Mouse (Mus musculus) left cerebral cortex, adult 11 months (tissue): Measurements from ENCODE around the gene Ctu2.

ENCODE experiments used
- DNase-seq: peaks from one replicate; pipeline ENCODE4 v3.0.0; 2022; ENCODE audit warnings: low spot score

The Ctu2 gene

GRCm38 (mm10) chr8:122445203-122445602, 30.7 kb upstream of the Ctu2 start:
- DNase-seq: no peak

- no peak for DNase-seq
These were observed 24.7 kb upstream of the Ctu2 start for GRCm38 (mm10) chr8:122451161-122451703.

GRCm38 (mm10) chr8:122452154-122452553, 23.8 kb upstream of the Ctu2 start:
- DNase-seq: no peak

- DNase-seq: no peak
These were observed 21.5 kb upstream of the Ctu2 start for GRCm38 (mm10) chr8:122454409-122454808.

- no peak for DNase-seq
These were observed 18.8 kb upstream of the Ctu2 start for GRCm38 (mm10) chr8:122457171-122457570.

DNA sequence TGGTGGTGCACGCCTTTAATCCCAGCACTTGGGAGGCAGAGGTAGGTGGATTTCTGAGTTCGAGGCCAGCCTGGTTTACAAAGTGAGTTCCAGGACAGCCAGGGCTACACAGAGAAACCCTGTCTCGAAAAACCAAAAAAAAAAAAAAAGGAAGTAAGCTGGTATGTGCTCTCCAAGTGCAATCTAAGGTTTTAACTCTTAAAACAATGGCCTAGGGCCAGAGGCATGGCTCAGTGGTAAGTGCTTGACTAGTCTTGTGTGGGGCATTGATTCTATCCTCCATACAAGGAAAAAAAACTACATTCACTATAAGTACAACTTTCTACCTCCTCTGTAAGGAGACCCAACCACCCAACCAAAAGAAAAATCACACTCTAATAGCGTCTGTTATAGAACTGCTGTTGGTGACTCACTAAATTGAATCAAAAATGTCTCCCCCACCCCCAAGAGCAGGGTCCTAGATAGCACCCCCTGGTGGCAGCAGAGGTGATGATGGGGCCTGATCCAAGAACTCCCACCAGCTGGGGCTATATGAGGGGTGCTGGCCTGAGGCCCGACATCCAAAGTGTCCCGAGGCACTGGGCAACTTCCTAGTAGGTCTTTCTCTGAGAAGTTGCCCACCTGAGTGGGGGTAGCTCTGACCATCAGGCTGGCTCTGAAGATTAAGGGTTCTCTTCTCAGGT, 16.6 kb upstream of the Ctu2 start:
- DNase-seq: no peak

DNA sequence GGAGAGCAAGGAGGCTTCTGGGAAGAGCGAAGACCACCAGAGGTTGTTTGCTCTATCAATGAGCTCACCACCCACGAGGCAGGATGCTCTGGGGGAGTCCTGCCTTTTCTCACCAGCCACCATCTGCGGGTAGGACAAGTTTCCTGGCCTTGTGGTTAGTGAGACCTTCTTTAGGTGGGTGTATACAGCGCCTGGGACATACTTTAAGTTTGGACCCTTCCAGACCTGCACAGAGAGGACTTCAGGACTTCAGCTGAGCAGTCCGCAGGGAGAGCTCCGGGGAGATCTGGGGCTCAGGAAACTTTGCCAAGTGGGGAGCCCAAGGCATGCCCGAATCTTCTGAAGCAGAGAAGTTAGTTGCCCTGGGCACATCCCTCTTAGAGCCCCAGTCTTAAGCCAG, 16.0 kb upstream of the Ctu2 start:
- DNase-seq: no peak

GRCm38 (mm10) chr8:122460524-122461472, 15.1 kb upstream of the Ctu2 start, which contains the start of gene Snai3:
TSS of gene Snai3 (minus strand) at chr8:122460733.
- DNase-seq: no peak

DNA sequence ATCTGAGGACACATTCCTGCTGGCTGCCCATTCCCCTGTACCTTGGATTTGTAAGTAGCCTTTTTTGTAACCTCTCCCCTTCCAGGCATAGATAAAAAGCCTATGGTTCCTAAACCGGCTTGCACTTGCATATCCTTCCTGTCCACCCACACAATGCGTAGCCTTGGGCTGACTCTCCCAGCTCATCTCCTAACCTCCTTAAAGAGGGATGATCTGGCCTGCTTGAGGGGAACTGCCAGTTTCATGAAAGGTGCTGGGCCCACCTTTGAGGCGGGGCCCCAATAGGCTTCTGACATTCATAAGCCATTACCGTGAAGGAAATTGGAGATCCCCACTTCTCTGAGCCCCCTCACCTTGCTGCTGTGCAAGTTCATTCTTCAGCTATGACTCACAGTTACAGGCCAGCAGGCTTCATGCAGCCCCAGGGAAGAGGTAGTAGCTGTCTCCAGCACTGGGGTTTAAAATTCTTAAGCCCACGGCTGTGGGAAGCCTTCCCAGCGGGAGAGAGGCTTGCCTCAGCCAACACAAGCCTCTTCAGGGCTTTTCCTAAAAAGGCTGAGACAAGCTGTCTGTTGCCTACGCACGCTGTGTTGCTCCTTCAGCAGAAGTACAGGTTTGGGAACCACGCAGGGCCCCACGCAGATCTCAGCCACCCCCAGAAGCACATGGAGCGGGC, 14.3 kb upstream of the Ctu2 start:
- DNase-seq: peak; percentile 64

GRCm38 (mm10) chr8:122462510-122462909, 13.4 kb upstream of the Ctu2 start:
- DNase-seq: no peak

DNA sequence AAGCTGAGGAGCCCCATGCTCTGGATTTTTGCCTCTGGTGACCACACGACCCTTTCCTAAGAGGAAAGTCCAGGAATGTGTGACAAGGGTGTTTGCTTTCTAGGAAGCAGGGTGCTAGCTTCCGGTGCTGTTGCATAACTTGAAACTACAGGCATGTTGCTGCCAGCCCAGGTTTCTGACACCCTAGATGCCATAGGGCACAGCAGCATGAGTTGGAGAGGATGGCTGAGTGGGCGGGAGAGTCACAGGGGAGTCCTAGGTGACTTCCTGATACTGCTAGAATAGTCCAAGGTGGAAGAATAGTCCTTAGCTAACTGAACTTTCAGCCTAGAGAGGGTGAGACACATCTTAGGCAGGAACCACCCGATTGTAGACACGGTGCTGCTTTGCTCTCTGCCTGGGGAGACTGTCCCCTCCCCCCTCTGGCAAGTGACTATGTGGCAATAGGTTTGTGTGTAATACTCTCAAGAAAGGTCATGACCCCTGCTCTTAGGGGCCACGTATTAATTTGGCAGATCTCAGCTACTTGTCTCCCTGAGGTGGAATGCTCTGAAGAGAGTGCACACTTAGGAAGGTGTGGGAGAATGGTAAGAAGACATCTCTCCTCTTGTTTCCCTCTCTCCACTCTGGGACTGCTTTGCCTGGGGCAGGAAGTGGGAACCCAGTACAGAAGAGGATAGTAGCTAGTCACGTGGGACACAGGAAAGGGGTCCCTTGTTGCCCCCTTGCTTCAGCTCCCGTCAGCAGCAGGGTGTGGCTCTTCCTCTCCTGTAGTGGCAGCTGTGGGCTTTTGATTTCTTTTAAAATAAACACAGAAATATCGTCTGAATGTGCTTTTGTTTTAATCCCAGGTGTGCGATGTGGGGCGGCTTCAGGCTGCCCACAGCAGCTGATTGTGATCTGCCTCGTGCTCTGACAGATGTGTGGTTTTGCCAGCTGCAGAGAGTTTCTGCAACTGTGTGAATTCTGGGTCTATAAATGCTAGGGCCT, 12.0 kb upstream of the Ctu2 start:
- no peak for DNase-seq

GRCm38 (mm10) chr8:122464985-122465384, 11.0 kb upstream of the Ctu2 start:
- DNase-seq: no peak

- DNase-seq: no peak
These were observed 8.1 kb upstream of the Ctu2 start for GRCm38 (mm10) chr8:122467816-122468215.

DNA sequence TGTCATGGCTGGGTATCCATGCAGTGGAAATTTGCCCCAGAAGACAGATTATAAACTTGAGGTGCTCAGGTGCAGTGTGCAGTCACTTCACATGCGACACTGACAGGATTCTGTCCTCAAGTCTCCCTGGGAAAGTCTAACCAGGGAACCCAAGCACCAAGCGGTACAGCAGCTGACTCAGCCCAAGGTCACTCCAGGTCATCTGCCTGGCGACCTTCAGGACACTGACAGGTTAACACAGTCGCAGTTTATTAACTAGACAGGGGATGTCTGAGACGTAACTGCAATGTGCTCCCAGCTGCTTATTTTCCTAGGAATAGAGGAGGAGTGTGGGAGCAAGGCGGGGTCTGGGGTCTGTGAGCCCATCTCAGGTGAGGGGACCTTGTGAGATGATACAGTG, 6.5 kb upstream of the Ctu2 start:
- DNase-seq: no peak

DNA sequence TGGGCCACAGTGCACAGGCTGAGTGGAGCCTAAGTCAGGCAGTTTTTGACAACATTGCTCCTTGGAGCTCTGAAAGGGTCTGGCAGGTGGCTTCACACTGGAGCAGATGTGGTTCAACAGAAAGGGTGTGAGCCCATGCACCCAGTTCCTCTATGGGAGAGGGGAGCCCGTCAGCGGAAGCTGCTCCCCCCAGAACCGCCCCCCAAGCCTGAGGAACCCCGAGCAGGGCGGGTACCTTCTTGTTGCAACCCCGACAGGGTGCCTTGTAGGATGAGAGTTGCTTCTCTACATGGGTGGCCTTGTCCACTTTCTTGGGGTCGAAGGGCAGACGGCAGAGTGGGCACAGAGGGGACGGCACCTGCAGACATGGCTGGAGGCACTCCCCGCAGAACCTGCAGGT, 6.0 kb upstream of the Ctu2 start:
- no peak for DNase-seq

DNA sequence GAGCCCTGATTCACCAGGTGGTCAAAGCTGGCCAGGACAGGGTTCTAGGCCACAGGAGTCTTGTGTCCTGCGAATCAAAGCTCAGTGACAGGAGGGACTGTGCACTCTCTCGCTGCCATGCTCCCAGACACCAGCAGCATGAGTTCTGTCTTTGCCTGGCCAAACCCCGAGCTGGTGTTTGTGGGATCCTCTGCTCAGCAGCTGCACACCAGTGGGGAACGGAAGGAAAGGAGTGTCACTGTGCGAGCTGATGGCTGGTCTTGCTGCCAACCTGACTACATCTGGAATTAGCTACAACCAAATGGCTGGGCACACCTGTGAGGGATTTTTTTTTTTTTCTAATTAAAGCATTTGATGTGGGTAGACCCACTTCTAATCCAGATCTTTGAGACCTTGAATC, 5.3 kb upstream of the Ctu2 start:
- no peak for DNase-seq

GRCm38 (mm10) chr8:122473911-122474421, 2.0 kb upstream of the Ctu2 start:
- DNase-seq: no peak

DNA sequence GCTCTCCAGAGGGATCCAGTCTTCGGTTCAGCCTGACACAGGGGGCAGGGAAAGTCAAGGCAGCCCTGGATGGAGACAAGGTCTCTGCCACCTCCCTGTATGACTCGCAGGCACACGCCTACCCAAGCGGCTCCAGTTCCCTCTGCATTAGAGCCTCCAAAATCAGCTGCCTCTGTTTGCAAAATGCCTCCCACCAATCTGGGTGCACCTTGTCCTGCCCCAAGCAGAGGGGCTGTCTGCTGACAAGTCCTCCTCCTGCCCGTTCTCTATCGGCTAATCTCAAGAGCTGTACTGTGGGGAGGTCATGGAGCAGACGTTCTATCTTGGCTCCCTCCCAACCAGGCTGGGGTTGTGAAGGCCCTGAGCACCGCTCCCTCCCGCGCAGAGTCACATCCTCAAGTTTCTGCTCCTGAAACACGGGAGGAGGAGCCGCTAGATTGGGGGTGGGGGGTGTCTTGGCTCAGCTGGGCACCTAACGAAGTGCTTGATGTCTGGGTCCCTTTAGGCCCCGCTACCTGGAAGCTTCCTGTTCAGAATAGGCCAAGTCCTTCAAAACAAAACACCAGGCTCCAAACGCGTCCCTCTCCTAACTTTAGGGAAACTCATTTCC, 887 bp upstream of the Ctu2 start:
- no peak for DNase-seq

- DNase-seq: no peak
These were observed 6.5 kb downstream of the Ctu2 start for GRCm38 (mm10) chr8:122482448-122482847.

DNA sequence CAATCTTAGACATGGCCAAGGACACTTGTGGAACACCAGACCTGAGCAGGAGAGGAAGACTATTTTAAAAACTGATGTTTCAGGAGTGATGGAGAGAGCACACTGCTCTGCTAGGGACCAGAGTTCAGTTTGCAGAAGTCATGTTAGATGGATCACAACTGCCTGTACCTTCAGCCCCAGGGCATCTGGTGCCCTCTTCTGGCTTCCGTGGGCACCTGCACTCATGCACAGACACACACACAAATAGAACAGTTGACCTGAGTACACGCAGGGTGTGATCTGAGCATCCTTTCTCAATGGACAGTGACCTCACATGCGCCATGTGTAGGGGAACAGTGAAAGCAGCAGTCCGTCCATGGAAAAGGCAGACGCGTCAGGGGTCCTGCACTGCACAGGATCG, 7.9 kb downstream of the Ctu2 start:
- no peak for DNase-seq

DNA sequence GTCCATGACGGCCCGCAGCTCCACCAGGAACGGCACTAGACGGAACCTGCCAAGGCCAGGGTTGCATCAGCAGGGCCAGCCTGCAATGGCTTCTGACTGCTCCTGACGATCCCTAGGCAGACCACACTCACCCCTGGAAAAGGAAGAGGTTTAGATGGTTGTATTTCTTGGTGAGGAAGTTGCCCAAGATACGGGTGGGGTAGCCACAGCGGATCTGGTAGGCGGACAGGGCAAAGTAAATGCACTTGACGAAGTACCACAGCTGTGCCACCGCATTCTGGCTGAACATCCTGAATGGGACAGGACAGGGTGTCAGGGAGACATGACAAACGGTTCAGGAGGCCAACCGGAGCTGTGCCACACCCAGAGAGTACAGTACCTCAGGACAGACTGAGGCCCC, 8.9 kb downstream of the Ctu2 start:
- DNase-seq: no peak
